Mouse (Mus musculus) bone marrow, adult 2 months (tissue): ENCODE results near the gene Pllp.

Experiments
- CTCF ChIP-seq: fragments of 200-500 bp; IDR thresholded peaks from 2 replicates; pipeline ENCODE4 v1.5.1; 2011; ENCODE audit warnings: low read length, control low read depth; ENCODE audit not compliant: control insufficient read depth, insufficient read depth
- POLR2A ChIP-seq: fragments of 200-500 bp; IDR thresholded peaks from 2 replicates; pipeline ENCODE4 v1.6.1; 2011; ENCODE audit warnings: low read depth, mild to moderate bottlenecking, control low read depth, low read length, borderline replicate concordance; ENCODE audit not compliant: control insufficient read depth

DNA sequence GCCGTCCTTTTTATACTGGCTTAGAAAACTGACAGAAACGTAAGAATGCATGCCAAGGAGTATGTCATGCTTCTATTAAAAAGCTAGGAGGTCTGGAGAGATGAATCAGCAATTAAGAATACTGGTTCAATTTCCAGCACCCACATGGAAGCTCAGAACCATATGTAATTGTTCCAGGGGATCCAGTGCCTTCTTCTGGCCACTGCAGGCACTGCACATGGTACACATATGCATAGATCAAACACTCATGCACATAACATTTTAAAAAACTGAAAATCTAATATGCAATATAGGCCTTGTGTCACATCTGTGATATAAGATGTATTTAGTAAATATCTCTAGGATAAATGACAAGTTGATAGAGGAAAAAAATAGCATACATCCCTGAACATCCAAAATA is 38.0 kb downstream of the Pllp start:
- TF ChIP-seq POLR2A: no peak
- TF ChIP-seq CTCF: no peak
